Comparison of ENCODE assay signal across 8 mouse cellular contexts in genomic region chr17:32349037-32349732, GRCm38 (mm10). TPM values are rescaled to one million over a fixed set of nuclear protein-coding genes. Genes with fewer than 3 reads are reported as not detected.
A peak's percentile ranks its signal among the peaks of the same experiment; 100 is the strongest.
DNase-seq lines count a peak whose midpoint lies in the region; ATAC-seq and TF ChIP-seq lines count a peak whose summit lies in the region.

No protein-coding gene starts in this region.

- H3K4me3 ChIP-seq in heart, adult 2 months, result peak overlapping the region; percentile 81
- H3K4me3 ChIP-seq in kidney, embryonic 15.5 days (replicated peaks), result peak overlapping the region; percentile 79

- 5% methylated on average over 4 of the region's 4 CpGs for WGBS in heart, adult 2 months
- WGBS in kidney, embryonic 15.5 days, result 5% methylated on average over 4 of the region's 4 CpGs

- intact Hi-C loops in heart, adult 2 months (cut with DNase I), result loop anchor here (2.0 kb wide), 3 partner anchors 14 to 146 kb away; no protein-coding TSS in a partner anchor
- intact Hi-C loops in left cerebral cortex, postnatal 10 days (cut with DNase I), result loop anchor here (2.0 to 5.0 kb wide), 2 partner anchors 83 to 146 kb away; no protein-coding TSS in a partner anchor

- no peaks in the 10 kb centered on the region for H3K27me3 ChIP-seq in heart, adult 2 months (ENCODE audit: control insufficient read depth, insufficient read depth, low read length)
- H3K27me3 ChIP-seq in kidney, embryonic 15.5 days, result no peaks in the 10 kb centered on the region

- peaks cover 11% of the 10 kb centered on the region for H3K36me3 ChIP-seq in heart, adult 2 months (ENCODE audit: control insufficient read depth, insufficient read depth, low read length)
- H3K36me3 ChIP-seq in kidney, embryonic 15.5 days, result peaks cover 24% of the 10 kb centered on the region

- H3K9me3 ChIP-seq in kidney, embryonic 15.5 days (replicated peaks), result no peaks in the 10 kb centered on the region

- peak overlapping the region; percentile 67 for H3K9ac ChIP-seq in heart, adult 2 months (ENCODE audit: low read depth, low read length)
- H3K9ac ChIP-seq in kidney, embryonic 15.5 days, result peak overlapping the region; percentile 78; the same call in 1 of the 2 replicates

- no peak for ATAC-seq in kidney, embryonic 15.5 days (replicated peaks; ENCODE audit: low FRiP score)

- H3K79me2 ChIP-seq in heart, adult 2 months (replicated peaks; ENCODE audit: control insufficient read depth, insufficient read depth, low read length), result peaks cover 4% of the 10 kb centered on the region; the same call in 1 of the 2 replicates

- peak overlapping the region; percentile 66 for H3K4me2 ChIP-seq in kidney, embryonic 15.5 days

- TF ChIP-seq EP300 in heart, adult 2 months (IDR thresholded peaks at IDR 0.05; ENCODE audit: insufficient read depth, low read depth, low read length), result peak; percentile 74; the same call in 1 of the 2 replicates

- peaks cover 4% of the 10 kb centered on the region; the same call in 1 of the 2 replicates for H3K4me1 ChIP-seq in heart, adult 2 months (ENCODE audit: control insufficient read depth, insufficient read depth, low read length)
- peaks cover 19% of the 10 kb centered on the region for H3K4me1 ChIP-seq in kidney, embryonic 15.5 days

- TF ChIP-seq POLR2A in heart, adult 2 months (IDR thresholded peaks at IDR 0.05; ENCODE audit: insufficient read depth, low read depth, low read length), result no peak

- TF ChIP-seq CTCF in heart, adult 2 months (IDR thresholded peaks at IDR 0.05), result peak; percentile 96; the same call in 1 of the 2 replicates

- peak overlapping the region; percentile 96 for H3K27ac ChIP-seq in heart, adult 2 months
- H3K27ac ChIP-seq in kidney, embryonic 15.5 days, result 0 out of 2 replicates have a peak overlapping the region, but pooled peaks have one; percentile 14

- peak; percentile 55 for DNase-seq in right cerebral cortex, adult 18-20 months
- no peak for DNase-seq in right cerebral cortex, postnatal 4 days
- DNase-seq in cerebellum, postnatal 10 days, result peak; percentile 54 to 70
- peak in 1 of 2 experiments; percentile 47 for DNase-seq in heart, adult 2 months
- DNase-seq in lung, postnatal 25 days (ENCODE audit: low spot score), result peak; percentile 37
- DNase-seq in spleen, adult 12 weeks (ENCODE audit: low spot score), result peak; percentile 52
- DNase-seq in left cerebral cortex, postnatal 10 days (ENCODE audit: extremely low spot score in 1 of 2, low spot score in 2 of 2), result no peak

RNA-seq across cellular contexts. Expression of gene Akap8l, which starts 1.2 kb away (rescaled TPM):
- 10 to 100 TPM; 50.3 to 51.2 TPM for total RNA-seq in heart, adult 2 months (2021)
- 55.1 and 67.3 TPM in 2 replicates for polyA plus RNA-seq in heart, adult 2 months (2012; rRNA removed)
- polyA plus RNA-seq in kidney, embryonic 15.5 days (2015; fragmentation: Nextera tagmentation; extraction: Ambion mirVana), result 109 and 128 TPM in 2 replicates
- 100 to 1,000 TPM; 128 to 135 TPM for total RNA-seq in left cerebral cortex, postnatal 10 days (2021)

RNA-seq across cellular contexts. Expression of gene Akap8, which starts 28.1 kb away (rescaled TPM):
- 10 to 100 TPM; 38.9 to 40.7 TPM for total RNA-seq in heart, adult 2 months (2021)
- polyA plus RNA-seq in heart, adult 2 months (2012; rRNA removed), result 32.2 and 40.4 TPM in 2 replicates
- polyA plus RNA-seq in kidney, embryonic 15.5 days (2015; fragmentation: Nextera tagmentation; extraction: Ambion mirVana), result 117 and 119 TPM in 2 replicates
- 10 to 100 TPM; 90.9 to 94.2 TPM for total RNA-seq in left cerebral cortex, postnatal 10 days (2021)

RNA-seq across cellular contexts. Expression of gene Wiz, which starts 40.1 kb away (rescaled TPM):
- 10 to 100 TPM; 16.0 to 16.6 TPM for total RNA-seq in heart, adult 2 months (2021)
- 17.2 and 17.4 TPM in 2 replicates for polyA plus RNA-seq in heart, adult 2 months (2012; rRNA removed)
- polyA plus RNA-seq in kidney, embryonic 15.5 days (2015; fragmentation: Nextera tagmentation; extraction: Ambion mirVana), result 25.6 and 26.5 TPM in 2 replicates
- 10 to 100 TPM; 91.6 to 99.3 TPM for total RNA-seq in left cerebral cortex, postnatal 10 days (2021)

RNA-seq across cellular contexts. Expression of gene Rasal3, which starts 54.2 kb away (rescaled TPM):
- total RNA-seq in heart, adult 2 months (2021), result under 1 TPM; 0.70 to 0.98 TPM
- polyA plus RNA-seq in heart, adult 2 months (2012; rRNA removed), result 1.1 and 4.2 TPM in 2 replicates
- 0.33 and 0.95 TPM in 2 replicates for polyA plus RNA-seq in kidney, embryonic 15.5 days (2015; fragmentation: Nextera tagmentation; extraction: Ambion mirVana)
- 1 to 10 TPM; 2.9 to 3.4 TPM for total RNA-seq in left cerebral cortex, postnatal 10 days (2021)

Comparison
In these comparisons a context has a peak if more than half of its experiments do, and no peak if none do; other contexts are left out.
1. DNase-seq: peak in right cerebral cortex, adult 18-20 months (single experiment), cerebellum, postnatal 10 days (2 of 2), lung, postnatal 25 days (single experiment) and spleen, adult 12 weeks (single experiment); none in right cerebral cortex, postnatal 4 days (single experiment) and left cerebral cortex, postnatal 10 days (0 of 2).
2. RNA of gene Wiz, which starts 40.1 kb away (total RNA-seq): 91.6 to 99.3 TPM in left cerebral cortex, postnatal 10 days; 16.0 to 16.6 TPM in heart, adult 2 months; every median in the first group is over 4 times any median in the second.